Mouse (Mus musculus) ES-E14 (cell line): ENCODE results near the gene Cnksr3.

Experiments used
- CHD2 ChIP-seq: IDR thresholded peaks from 2 replicates; pipeline ENCODE4 v1.6.1; 2014; ENCODE audit warnings: mild to moderate bottlenecking, low read depth, low read length, inconsistent platforms
- HCFC1 ChIP-seq: IDR thresholded peaks from 2 replicates; pipeline ENCODE4 v1.6.1; 2012; ENCODE audit warnings: low read length, inconsistent platforms, borderline replicate concordance; ENCODE audit not compliant: insufficient read depth
- ZC3H11A ChIP-seq: IDR thresholded peaks from 2 replicates; pipeline ENCODE4 v1.6.1; 2012; ENCODE audit warnings: low read depth, mild to moderate bottlenecking, inconsistent platforms, low read length, borderline replicate concordance
- ZNF384 ChIP-seq: IDR thresholded peaks from 2 replicates; pipeline ENCODE4 v1.6.1; 2012; ENCODE audit warnings: low read depth, low read length, inconsistent platforms

GRCm38 (mm10) chr10:7183171-7183631 lies 28.8 kb downstream of the Cnksr3 start:
- TF ChIP-seq HCFC1, result no peak
- TF ChIP-seq ZC3H11A, result no peak
- TF ChIP-seq CHD2, result no peak
- no peak for TF ChIP-seq ZNF384
